Mouse (Mus musculus) layer of hippocampus, adult 6 months (tissue): Measurements from ENCODE around the gene Erich2. TPM values are rescaled to one million over a fixed set of nuclear protein-coding genes. Genes with fewer than 3 reads are reported as not detected.

Experiments used
- long read RNA-seq, 2 experiments: library from polyadenylated mRNA; unstranded; transcript quantifications; one replicate each; pipeline ENCODE4 v2.0.0; 2019 to 2020
- polyA plus RNA-seq: library from polyadenylated mRNA; unstranded; fragments of <200 nt; fragmentation: Nextera tagmentation; gene quantifications from 2 replicates; pipeline ENCODE4 v1.2.3, GENCODE M21; 2021

Gene Erich2
- 2.3 and 3.4 TPM in 2 replicates for polyA plus RNA-seq
- long read RNA-seq, experiment 1, partial matches to known transcripts = 0 of 3 reads
- long read RNA-seq, experiment 1, other reads (novel, unspliced or antisense) = 3 of 3 reads
- long read RNA-seq, experiment 2, partial matches to known transcripts = 0 of 2 reads
- long read RNA-seq, experiment 2, other reads (novel, unspliced or antisense) = 2 of 2 reads

DNA sequence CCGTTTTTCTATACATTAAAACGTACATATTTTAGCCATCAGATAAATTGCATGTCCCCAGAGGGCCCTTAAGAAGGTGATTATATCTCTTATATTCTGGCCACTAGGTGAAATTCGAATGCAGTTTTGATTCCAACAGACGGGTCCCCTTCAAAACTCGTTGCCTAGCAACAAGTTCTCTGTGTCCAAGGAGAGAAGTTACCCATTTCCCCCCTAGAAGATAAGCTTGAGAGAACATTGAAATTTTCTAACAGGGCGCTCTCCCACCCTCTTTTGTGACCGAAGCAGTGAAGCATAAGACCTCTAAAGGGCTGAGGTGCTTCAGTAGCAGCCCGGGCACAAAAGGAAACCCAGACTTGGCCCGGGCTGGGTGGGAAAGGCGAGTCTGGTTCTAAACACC is at the start of gene Erich2:
TSS of gene Erich2 (plus strand) at position 324 of the 400 bp plus-strand sequence.

DNA sequence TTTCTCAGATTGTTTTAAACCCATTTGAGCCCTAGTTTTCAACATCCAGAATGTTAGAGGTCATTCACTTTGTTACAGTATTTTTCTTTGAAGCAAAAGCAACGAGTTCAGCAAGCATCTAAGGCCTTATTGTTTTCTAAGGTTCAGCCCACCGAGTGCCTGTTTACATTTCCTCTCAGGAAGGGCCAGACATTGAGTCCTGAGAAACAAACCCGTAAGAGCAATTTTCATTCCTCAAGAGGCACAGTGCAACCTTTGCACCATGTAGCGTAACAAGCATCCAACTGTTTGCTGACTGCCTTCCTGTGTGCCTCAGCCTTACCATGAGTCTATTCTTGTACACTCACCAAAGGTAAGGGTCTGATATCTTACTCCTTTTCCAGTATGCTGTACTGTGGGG is 44.2 kb downstream of the Erich2 start, which contains the start of gene Gad1:
TSS of gene Gad1 (plus strand) at position 301 of the 400 bp plus-strand sequence.

Other genes starting within 250 kb of the Erich2 start
- 0.10 TPM in 1 of 2 replicates, not detected in the other for gene Sp5, start 33.9 kb upstream of the Erich2 start, polyA plus RNA-seq
- 152 and 156 TPM in 2 replicates for gene Gad1, start 44.3 kb downstream of the Erich2 start, polyA plus RNA-seq
- gene Gorasp2, start 152.8 kb downstream of the Erich2 start, polyA plus RNA-seq = 105 and 114 TPM in 2 replicates
- 1.3 and 2.3 TPM in 2 replicates for gene Gm26558, start 153.3 kb downstream of the Erich2 start, polyA plus RNA-seq